Mouse (Mus musculus) megakaryocyte, embryonic 14.5 days (primary cell): ENCODE results near the gene Trim7.

ENCODE experiments used
- FLI1 ChIP-seq: IDR thresholded peaks from 2 replicates; pipeline ENCODE4 v1.6.1; 2012; ENCODE audit warnings: low read length, inconsistent platforms, mixed read lengths
- GATA1 ChIP-seq: IDR thresholded peaks from 3 replicates; pipeline ENCODE4 v1.6.1; 2012; ENCODE audit warnings: mixed read lengths, low read length, inconsistent platforms, borderline replicate concordance

GRCm38 (mm10) chr11:48803988-48804387 lies 22.0 kb upstream of the Trim7 start:
- TF ChIP-seq FLI1 (no peak), GATA1 (no peak)
